Mouse (Mus musculus): Measurements from ENCODE around the gene Msi2.

Msi2 gene

DNA sequence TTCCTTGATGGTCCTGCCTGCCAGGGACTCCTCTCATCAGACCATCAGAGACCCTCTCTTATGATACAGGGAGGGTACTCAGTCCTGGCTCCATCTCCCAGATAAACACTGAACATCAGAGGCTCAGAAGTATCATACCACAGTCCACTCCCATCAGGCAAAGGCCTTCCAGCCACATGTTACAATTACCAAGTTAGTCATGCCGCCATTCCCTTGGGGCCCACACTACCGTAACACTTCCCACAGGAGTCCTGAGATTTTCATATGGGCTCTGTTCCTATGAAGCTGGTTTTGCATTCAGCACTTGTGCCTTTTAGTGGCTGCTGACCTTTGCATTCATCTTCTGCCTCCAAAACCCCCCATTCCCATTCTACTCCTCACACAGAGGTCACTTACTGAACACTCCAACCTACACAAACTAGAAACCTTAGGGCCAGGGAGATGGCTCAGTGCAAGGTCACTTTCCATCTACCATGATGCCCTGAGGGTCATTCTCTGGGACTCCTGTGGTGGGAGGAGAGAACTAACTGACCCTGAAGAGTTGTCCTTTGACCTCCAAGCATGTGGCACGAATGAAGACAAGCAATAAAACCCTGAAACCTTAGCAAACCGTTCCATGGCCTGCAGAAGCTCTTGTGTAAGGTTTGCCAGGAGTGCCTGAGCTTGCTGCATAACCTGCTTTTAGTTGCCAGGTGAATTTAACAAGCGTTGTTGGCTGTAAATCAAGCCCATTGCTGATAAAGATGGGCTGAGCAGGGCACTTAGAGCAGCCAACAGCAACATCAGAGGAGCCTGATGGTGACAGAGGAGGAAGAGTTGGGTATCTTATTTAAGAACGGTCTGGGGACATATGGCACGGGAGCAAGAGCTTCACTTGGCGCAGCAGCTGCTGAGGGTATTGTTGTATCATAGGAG, 323.0 kb downstream of the Msi2 start:
- peak; percentile 23 to 34 for DNase-seq

DNA sequence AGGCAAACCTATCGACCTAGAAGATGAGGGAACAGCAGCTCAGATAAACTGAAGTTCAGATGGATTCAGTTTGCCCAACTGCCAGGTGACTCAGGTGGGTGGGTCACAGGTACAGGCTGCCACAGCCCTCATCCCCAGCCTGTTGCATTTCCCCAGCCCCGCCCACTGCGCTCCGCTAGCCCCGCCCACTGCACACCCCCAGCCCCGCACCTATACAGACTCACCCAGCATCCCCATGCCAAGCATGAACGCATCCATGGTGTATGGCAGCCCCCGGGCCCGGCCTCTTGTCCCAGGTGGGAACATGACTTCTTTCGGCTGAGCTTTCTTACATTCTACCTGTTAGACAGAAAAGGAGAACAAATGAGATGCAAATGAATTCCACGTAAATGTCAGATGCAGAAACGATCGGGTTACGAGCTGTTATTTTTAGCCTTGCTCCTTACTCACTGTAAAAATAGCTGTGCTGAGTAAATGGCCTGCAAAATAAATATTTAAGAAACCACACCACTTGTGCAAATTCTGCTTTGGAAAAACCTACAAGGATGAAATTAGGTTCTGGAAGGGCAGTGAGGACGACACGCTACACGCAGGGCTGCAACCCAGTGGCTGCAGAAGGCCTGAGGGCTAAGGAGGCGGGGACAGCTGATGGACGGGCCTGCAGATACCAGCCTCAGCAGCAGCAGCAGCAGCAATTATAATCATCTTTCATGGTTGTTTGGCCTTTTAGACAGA, 323.8 kb downstream of the Msi2 start:
- DNase-seq = no peak

DNA sequence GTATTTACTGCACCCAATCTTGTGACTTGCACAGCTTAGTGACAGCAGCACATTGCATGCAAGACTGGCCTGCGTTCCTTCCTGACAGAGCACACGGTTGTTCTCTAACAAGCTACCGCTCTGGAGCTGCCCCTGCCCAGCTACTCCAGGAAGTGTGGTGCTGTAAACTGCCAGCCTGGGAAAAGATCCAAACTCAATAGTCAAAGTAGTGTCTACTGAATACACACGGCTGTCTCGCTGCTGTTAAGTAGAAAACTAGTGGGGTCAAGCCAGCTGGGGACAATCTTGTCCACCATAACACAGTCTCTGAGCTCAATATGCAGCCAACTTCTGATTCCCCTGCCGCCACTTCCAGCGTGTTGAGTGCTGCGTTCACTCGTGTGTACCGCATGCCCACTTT, 325.6 kb downstream of the Msi2 start:
- no peak for DNase-seq

DNA sequence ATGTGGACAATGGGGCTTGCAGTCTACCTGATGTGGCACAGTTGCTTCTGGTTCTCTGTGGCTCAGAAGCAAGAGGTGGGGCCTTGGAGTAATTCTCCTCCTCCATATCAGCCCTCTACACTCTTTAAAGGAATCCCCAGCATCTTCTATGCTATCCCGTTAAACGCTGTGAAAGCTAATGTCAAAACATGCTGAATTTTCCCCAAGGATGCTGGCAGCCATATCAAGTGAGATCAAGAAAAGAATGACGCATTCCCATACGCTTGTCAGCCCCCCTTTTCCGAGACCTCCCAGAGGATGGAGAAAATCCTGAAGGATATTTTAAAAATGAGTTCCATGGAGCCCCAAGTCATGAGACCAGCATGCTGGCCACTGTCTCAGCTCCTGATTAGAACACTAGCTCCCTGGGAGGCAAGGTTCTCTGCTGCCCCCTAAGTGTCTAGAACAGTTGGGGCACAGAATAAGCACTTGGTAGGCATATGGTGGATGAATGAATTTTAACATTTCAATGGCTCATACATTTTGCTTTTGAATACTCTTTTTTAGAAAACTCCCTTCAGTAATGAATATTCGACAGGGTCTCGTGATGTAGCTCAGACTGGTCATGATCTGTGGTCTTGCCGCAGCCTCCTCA, 327.0 kb downstream of the Msi2 start:
- DNase-seq = no peak

DNA sequence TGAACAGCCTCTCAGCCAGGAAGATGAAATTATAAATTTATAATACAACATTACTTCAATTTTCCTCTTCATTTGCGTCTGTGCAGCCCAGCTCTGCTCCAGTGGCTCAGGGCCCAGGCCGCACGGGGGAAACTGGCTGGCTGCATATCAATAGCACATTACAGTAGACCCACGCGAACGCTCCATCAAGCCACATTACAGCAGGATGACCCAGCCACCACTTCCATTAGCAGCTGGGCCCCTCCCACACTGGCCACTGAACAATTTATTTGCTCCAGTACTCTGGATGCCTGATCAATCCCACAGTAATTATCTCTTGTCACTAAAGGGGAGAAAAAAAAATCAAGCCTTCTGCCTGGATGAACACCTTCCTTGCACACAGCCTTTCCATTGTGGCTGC, 328.8 kb downstream of the Msi2 start:
- DNase-seq = no peak

DNA sequence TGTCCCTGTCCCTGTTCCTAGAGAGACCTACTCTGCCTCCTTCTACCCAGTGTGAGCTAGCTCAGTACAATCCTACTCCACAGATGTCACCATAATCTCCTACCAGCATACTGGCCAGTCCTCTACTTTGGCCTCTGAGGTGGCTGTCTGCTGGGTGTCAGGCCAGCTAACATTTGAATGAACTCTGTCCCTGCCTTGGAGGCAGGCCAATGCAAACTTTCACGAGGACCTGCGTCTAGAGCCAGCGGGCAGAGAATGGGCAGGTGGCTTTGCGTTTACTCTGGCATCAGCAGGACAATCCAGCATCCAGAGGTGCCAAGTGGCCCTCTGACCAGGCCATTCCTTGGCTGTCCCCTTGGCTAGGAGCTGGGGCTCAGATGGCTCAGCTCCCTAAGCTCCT, 331.4 kb downstream of the Msi2 start:
- DNase-seq = peak; percentile 76 to 80

DNA sequence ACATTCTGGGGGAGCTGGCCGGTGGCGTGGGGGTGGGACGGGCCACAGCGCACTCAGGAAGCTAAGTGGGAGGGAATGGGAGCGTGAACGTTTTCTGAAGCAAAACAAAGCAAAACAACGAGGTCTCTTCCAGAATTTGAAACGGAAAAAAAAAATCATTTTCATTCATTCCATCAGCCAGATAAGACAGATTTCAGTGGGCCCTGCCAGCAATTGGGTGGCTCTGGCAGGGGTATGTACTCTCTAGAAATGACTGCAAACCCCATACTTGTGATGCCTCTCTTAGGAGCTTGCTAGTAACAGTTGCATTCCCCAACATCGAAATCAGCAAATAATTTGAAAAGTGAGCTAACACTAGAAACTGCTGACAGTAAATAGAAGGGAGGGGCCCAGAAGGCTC, 335.9 kb downstream of the Msi2 start:
- no peak for DNase-seq

DNA sequence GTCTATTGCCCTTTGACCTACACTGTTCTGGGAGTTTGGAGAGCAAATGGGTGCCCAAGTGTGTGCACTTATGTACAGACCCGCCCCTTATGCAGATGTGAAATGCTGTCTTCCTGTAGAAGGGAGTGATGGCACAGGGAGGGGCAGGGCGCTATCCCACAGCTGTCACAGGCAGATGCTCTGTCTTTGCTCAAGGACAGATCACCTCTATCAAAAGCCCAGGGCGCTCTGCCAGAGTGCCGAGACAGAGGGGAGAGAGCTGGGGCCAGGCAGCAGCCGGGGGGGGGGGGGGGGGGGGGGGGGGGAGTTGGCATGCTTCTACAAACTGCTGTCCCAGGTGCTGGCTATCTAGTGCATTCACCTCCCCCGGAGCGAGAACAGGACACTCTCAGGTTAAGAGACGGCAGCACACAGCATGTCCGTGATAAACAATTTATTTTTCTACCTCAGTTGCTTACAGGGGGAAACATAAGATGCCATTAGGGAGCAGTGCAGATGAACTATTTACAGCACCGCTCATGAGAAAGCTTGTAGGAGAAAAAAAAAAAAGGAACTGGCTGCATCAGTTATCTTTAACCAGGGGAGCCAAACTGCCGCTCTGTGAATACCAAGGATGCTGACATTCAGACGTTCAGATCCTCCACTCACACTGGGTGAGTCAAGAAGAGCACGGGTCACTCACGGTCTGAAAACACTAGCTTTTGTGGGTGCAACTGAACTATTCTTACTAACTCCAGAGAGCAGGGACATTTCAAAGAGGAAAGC, 337.0 kb downstream of the Msi2 start:
- DNase-seq = no peak

DNA sequence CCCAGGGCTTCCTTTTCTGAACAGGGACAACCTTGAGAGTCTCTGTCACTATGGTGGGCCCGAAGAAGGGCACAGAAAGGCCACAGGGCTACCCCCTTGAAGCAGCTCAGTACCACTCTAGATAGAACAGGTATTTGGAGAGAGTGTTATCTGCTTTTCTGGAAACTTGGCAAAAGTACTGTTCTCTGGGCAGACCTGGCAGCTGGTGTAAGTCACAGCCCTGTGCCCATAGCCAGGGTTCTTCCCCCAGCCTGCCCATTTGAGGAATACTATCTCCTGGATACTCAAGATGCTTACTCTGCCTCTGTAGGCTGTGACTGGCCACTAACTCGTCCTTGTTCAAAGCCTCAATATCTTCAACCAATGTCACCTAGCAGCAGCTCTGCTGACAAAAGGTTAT, 338.7 kb downstream of the Msi2 start:
- DNase-seq = no peak

DNA sequence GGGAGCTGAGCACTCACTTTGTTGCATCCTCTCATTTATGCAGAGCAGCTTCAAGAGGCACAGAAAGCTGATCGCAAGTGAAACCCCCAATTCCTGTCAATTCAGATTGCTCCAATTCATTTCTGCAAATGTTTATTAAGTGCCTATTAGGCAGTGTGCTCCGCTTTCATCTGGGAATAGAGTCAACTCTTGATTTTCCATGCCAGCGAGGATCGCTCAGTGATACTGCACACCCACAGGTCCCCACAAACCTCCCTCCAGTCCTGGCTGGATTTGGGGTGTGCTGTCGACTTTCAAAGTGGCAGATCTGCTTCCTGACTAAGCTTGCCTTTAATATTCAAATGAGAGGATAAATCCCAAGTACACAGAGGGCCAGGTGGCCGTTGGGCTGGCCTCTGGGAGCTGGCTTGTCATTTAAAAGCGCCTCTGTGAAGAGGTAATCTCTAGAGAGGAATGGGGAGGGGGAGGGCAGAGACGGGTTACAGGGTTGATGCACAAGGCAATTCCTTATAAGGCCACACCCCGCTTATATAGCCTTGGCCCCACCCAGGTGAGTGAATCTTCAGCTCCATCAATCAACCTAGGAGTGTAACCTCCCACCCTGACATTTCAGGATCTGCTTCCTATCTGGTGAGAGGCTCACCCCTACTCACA, 339.5 kb downstream of the Msi2 start:
- no peak for DNase-seq

DNA sequence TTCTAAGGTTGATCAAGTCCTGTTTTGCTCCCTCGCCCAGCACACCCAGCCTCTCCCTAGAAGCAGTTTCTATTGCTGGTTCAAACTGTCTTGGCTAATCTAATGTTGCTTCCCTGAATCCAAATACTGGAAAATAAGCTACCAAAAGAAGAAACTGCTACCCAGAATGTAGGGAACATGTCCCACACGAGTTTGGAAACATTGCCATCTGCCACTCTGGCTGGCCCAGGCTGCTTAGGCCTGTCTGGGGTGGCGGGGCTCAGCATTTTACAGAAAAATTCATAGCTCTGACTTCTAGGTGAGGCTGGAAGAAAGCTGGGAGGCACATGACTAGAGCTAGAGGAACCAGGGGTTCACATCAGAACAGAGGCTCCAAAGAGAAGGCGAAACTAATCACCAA, 345.7 kb downstream of the Msi2 start:
- DNase-seq = no peak

DNA sequence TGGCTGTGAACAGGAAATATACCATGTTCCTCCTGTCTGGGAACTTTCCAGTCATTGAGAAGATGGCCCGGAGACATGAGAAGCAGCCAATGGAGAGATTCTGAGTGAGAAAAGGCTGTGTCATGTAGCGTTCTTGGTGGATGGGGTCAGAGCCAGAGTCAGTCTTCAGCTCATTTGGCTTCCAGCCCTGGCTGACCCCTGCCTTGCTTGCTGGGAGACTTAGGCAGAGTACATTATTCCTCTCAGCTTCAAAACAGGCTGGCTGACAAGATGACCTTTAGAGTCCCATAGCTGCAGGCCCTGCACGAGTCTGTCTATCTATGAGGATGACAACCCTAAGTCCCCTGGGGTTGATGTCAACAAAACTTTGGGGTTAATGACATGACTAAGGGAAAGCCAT, 348.4 kb downstream of the Msi2 start:
- peak; percentile 31 to 32 for DNase-seq

DNA sequence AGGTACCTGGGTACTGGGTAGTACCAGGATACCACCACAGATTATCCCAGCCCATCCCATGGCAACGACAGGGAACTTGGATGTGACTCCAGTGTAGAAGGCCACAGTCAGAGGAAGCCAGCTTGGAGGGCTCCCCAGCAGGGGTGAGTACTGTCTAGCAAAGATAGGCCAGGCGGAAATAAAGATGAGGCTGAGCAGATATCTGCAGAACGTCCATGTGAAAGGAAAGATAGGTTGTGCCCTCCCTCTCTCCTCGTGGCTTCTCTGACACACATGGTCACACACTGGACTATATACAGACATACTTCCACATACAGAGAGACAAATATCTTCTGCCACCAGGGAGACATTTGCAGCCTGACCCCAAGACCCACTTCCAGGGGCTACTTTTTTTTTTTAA, 350.8 kb downstream of the Msi2 start:
- DNase-seq = no peak

DNA sequence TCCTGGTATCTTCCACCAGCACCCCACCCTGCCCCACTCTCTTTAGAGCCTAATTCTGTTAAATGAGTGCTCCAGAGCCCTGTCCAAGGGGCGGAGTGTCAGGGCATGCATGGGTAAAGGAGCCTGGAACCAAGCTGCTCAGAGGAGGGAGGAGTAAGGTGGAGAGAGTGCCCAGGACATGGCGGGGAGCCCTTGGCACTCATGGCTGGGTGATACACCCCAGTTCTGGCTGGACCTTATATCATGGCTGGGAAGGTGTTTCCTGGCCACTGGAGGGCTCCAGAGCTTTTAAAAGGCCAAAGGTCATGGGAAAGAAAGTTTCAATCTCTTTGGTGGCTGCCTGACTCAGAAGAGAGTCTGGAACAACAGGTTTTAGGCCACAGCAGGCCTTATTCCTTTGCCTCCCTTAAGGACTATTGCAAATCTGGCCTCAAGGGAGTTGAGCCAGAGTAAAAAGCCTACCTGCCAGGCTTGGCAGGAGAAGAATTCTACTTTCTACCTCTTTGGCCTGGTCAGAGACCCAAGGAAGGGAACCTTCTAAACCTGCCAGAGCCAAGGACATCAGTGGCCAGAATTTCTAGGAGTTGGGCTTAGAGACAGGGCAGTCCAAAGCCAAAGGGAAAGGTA, 352.3 kb downstream of the Msi2 start:
- DNase-seq = no peak

DNA sequence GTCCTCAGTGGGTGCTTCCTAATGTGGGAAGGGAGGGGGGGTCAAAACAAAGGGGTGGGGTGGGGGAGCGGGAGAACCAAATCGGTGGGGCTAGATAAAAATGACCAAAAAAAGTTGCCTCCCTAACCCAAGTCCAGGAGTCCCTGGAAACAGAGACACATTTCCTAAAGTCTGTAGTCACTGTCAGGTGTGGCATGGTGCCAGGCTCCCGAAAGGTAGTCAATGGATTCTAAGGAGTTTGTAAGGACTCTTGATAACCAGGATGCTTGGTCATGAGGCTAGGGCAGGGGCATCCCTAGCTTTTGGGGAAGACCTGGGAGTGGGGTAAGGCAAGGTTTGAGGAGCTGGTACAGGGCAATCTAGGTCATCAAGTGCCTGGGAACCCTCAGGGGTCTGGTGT, 354.1 kb downstream of the Msi2 start:
- peak in 1 of 2 experiments; percentile 32 for DNase-seq

DNA sequence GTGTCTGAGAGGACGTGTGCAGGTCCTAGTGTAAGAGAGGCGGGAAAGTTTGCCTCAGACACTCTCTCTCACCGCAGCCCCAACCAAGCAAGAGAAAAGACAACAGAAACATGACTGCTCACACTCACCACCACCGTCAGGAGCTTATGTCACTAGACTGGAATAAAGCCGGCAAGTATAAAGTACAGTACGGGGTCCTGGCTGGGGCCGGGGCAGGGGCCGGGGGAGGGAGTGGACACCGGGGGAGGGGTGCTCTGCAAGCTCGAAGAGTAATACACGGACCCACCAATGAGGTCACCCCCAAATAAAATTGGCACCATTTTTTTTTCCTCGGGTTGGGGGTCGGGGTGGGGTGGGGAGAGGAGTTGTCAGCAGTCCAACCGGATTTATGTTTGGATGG, 354.8 kb downstream of the Msi2 start:
- no peak for DNase-seq

DNA sequence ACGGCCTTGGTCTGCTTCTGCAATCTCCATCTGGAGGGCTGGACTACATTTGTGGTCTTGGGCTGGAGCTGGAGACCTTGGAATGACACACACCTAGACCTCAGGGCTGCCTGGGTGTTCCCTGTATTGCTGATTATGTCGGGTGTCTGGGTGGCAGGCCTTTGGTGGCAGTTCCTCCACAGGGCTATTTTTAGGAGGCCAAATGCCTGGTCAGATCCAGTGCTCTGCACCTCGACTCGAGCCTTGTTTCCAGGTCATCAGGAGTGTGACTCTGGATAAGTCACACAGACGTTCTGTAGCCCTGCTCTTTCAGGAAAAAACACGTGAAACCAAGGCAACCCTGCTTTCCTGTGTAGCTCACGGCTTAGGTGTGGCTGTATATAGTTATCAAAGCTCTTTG, 358.6 kb downstream of the Msi2 start:
- no peak for DNase-seq

DNA sequence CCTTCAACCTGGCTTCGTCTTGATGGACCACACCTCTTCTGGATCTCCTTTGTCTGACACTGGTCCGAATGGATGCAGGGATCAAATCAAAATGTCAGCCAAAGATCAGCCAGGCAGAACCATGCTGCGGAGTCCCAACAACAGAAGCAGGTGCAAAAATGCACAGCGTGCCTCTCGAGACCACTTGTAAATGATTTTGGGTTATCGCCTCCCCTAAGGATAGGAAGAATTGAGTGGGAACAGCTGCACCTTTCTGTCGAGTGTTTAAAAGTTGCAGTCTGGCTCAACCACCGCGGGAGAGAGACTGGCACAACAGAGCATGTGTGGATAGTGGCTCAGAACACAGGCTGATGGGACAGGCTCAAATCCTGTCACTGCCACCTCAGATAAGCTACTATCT, 361.0 kb downstream of the Msi2 start:
- no peak for DNase-seq

DNA sequence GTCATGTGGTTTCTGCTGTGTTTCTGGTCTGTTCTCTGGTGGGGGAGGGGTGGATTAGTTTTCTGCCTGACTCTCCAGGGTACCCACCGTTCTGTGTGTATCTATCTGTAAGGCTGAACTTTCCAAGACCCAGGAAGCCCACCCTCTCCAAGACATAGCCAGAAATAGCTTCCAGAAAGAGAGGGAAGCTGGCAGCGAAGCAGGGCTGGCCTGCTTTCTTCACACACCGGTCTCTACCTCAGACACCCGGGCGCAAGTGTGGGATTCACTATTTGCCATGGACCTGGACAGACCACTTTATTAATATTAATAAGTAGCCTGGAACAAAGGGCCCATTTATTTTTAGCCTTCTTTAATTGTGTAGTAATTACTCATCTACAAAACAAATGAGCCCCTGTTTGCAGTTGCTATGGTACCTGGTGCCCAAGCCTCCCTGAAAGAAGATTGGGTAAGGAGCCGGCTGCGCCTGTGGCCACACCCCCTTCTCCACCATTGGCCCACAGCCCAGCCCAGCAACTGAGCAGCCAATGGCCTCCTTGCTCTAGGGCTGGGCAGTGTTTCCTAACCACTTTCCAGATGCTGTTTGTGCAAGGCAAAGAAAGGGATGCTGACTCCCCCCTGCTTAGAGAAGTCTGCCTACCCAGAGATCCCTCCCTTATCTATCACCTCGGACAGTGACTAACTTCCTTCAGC, 361.6 kb downstream of the Msi2 start:
- DNase-seq = peak; percentile 24 to 46

DNA sequence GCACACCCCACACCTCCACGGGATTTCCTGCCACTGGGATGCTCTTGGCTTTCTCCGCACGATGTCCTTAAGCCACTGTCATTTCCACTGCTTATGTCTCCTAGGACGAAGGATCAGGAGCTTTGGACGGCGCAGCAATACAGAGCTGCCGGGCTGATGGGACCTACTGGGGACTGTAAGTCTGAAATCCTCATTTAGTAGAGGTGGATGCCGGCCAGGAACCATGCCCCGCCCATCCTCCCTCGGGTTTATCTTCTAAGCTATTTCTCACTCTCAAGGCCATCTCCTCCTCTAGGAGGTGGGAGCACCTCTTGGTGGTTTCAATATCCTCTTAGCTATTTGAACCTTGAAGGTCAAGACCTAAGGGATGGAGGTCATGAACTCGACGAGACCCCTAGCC, 362.3 kb downstream of the Msi2 start:
- no peak for DNase-seq

DNA sequence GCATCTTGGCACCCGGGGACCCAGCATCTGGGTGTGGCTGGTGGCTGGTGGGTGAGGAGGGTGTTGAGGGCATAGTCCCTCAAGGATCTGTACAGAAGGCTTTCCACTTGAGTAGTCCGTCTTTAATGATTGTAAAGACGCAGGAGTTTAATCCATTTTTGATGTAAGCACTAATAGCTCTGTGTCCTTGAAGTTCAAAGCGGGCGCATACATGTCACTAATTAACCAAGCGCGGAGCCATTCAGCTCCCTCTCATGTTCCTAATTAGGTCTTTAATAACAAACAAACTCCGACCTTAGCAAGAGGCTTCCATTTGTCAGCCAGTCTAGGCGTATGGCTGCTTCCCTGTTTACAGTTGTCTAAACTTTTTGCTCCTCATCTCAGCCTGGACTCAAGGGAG, 363.5 kb downstream of the Msi2 start:
- peak; percentile 46 to 58 for DNase-seq

Measured in kidney, postnatal 36 days (tissue).